Mouse (Mus musculus) activated CD4-positive, CD25-positive, alpha-beta regulatory T cell, adult 4 months (primary cell): ENCODE results near the gene Afdn. TPM values are rescaled to one million over a fixed set of nuclear protein-coding genes. Genes with fewer than 3 reads are reported as not detected.
A peak's percentile ranks its signal among the peaks of the same experiment; 100 is the strongest.
"Not testable (repeated sequence)": the region's sequence is repeated elsewhere in the genome, so short reads cannot be mapped to it uniquely, and the experiment has no call there.

Experiments
- ATAC-seq: one replicate; pipeline ENCODE4 v1.8.0; 2017
- polyA plus RNA-seq, 2 experiments: library from polyadenylated mRNA; unstranded; fragments of 100-300 nt; shearing (Covaris generic); gene quantifications; one replicate each; pipeline ENCODE4 v1.2.1; 2017

Gene Afdn
- polyA plus RNA-seq, 2 experiments from 2014 or later = 2.6 to 3.2 TPM

GRCm38 (mm10) chr17:13883540-13883939 lies 123.2 kb downstream of the Afdn start:
- peak; percentile 81 for ATAC-seq

- no peak for ATAC-seq
Measured at GRCm38 (mm10) chr17:13889818-13890434, 129.6 kb downstream of the Afdn start.

- no peak for ATAC-seq
Measured at GRCm38 (mm10) chr17:13890932-13891331, 130.6 kb downstream of the Afdn start.

DNA sequence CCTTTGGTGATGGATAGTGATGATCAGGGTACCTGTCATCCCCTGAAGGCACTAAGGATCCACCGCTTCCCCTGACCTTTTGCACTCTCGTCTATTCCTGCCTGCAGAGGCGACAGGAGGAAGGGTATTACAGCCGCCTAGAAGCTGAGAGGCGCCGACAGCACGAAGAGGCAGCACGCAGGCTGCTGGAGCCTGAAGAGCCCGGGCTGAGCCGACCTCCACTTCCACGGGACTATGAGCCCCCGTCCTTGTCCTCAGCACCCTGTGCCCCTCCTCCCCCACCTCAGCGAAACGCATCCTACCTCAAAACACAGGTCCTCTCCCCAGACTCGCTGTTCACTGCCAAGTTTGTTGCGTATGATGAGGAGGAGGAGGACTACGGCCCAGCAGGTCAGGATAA lies 138.5 kb downstream of the Afdn start:
- ATAC-seq = no peak

- no peak for ATAC-seq
Measured at GRCm38 (mm10) chr17:13899241-13899640, 138.9 kb downstream of the Afdn start.

GRCm38 (mm10) chr17:13903793-13904192 lies 143.5 kb downstream of the Afdn start:
- ATAC-seq = peak; percentile 59

GRCm38 (mm10) chr17:13907082-13907481 lies 146.7 kb downstream of the Afdn start:
- no peak for ATAC-seq

- ATAC-seq = no peak
Measured at GRCm38 (mm10) chr17:13907681-13908080, 147.3 kb downstream of the Afdn start.

- ATAC-seq = no peak
Measured at GRCm38 (mm10) chr17:13913951-13914350, 153.6 kb downstream of the Afdn start.

DNA sequence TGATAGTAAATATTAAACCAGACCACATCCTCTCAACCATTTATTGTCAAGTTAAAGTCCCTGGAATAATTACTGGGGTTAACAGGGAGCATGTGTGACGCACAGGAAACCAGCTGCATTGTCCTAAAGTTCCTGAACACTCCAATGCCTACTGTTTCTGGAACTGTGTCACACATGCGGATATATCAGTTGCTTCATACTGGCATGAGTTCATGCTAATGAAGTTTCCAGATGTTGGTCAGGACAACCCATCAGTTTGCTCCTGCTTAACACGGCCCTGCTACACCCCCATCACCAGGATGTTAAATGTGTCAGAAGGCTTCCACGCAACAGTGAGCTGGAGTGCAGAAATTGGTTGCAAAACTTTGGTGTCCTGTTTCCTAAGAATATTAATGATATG lies 154.2 kb downstream of the Afdn start:
- no peak for ATAC-seq

GRCm38 (mm10) chr17:13920771-13921170 lies 160.4 kb downstream of the Afdn start:
- ATAC-seq = no peak

GRCm38 (mm10) chr17:13923418-13923817 lies 163.1 kb downstream of the Afdn start:
- no peak for ATAC-seq

DNA sequence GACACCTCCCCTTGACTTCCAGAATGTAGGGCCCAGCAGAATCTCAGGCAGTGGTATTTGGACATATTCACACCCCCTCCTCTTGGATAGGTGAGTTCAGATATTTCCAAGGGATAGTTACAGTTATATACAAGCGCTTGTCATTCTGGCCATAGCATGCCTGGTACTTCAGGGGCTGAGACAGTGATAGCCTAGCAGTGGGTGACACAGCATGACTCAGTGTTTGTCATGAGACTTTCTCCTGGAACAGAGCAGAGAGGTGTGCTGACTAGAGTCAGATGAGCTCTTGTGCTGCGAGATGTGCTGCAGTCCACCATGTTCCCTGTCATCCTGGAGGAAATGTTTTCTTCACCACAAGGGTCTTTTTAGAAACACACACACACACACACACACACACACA lies 164.2 kb downstream of the Afdn start:
- no peak for ATAC-seq

DNA sequence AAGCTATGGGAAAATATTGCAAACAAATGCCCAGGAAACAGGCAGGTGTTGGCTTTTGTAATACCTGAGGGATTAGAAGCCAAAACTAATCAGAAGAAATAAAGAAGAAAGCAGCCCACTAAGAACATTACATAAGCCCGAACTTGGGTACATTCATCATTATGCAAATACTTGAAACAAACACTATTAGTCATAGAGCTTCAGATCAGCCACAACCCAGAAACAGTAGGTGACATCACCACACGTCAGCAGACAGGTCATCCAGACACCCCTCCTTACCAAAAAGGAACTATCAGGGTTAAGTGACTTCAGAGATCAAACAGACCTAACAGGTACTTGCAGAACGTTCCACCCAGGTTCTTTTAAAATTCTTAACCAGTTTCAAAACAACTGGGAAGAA lies 165.6 kb downstream of the Afdn start:
- ATAC-seq = no peak

DNA sequence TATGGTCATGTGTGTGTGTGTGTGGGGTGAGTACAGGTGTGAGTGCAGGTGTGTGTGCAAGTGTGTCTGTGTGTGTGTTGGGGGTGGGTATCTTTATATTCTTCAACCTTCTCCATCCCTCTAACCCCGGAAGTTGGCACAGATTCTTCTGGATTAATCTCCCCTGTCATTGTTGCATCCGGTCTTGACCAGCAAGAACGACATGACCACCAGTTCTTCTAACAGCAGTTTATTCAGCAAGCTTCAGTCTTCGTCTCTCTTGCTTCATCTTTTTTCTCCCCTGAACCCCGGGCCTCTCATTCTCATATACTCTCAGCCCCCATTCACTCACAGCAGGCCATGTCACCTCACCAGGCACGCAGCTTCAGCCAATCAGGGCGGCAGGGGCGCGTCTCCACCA lies 170.1 kb downstream of the Afdn start:
- ATAC-seq = no peak

GRCm38 (mm10) chr17:13935364-13935763 lies 175.0 kb downstream of the Afdn start:
- ATAC-seq = not testable (repeated sequence)

- ATAC-seq = no peak
Measured at GRCm38 (mm10) chr17:13937787-13938186, 177.4 kb downstream of the Afdn start.

DNA sequence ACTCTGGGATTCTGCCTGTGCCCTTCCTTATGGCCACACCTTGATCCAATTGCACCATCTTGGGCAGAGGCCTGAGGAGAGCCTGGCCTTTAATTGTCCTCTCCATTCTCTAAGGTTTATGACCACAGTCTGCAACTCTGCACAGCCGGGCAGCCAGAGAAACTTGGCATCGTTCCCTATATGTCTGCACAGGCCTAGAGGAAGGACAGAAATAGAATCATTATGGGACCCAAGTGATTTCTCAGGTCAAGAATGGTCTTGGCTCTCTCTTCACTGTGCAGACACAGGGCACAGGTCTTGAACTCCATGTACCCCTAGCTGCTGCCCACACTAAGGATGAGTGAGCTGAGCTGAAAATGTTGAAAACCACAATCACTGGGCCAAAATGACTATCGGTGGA lies 178.3 kb downstream of the Afdn start:
- no peak for ATAC-seq

DNA sequence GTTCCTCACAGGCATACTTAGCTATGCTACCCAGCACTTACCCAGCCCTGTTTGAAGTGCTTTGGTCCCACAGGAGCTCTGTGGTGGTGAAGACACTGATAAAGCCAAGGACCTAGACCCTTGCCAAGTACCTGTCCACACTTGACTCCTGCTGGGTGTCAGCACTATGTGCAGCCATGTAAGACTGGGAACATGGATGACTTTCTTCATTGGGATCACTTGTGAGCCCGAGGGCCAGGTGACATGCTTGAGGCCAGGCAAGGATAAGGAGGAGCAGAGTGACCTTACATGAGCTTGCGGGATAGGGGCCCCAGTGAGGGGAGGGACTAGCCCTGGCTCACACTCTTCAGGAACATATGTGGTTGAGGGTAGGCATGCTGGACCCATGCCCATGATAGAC lies 178.9 kb downstream of the Afdn start:
- not testable (repeated sequence) for ATAC-seq

DNA sequence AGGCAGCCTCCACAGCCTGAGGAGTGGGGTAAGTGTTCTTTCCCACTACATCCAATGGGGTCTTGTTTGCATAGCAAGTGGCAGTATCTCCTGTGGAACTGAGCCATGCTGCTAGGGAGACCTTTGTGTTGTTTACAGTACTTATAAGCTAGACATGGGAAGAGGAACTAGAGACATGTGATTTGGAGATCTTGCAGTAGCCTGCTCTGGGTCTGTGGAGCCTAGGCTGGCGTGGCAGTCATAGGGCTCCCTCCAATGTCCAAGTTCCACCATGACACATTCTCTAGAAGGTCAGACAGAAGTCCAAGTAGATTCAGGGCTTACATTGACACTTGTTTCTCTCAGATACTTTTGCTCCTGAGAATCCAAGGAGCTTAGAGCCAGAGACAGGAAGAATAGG lies 180.1 kb downstream of the Afdn start:
- ATAC-seq = no peak

DNA sequence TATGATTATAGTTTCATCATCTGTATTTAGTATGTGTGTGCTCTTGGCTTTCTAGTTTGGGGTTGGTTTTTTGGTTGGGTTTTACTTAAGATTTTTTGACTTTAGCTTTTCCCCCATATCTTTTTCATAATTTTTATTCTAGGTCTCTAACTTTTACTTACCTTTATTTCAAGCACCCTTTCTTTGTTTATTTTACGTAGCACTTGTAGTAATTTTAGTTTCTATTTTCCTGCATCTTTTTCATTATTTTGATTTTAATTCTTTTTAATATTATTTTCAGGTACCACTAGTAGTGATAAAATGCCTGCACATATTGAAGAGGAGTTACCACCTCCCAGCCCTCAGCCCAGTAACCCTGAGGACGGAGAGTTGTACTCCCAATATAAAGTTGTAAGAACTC lies 187.7 kb downstream of the Afdn start, which contains the start of gene Gm7168:
TSS of gene Gm7168 (plus strand) at position 301 of the 400 bp plus-strand sequence.
- not testable (repeated sequence) for ATAC-seq

- ATAC-seq = not testable (repeated sequence)
Measured at GRCm38 (mm10) chr17:13951570-13951969, 191.2 kb downstream of the Afdn start.
